Mouse (Mus musculus) gastrocnemius, adult 2 months (tissue): ENCODE measurements at regions not wholly inside any gene's neighbourhood (a gene's known extent, or its start where the extent isn't known, plus 50 kb on each side); places are given as distances from the start of the nearest gene placed in this dataset.
A peak's percentile ranks its signal among the peaks of the same experiment; 100 is the strongest.

ENCODE experiments used
- DNase-seq: peaks from one replicate; pipeline ENCODE4 v3.0.0; 2022
- H3K27ac ChIP-seq: fragments of 200-600 bp; 2 replicates; pipeline ENCODE4 v1.8.1; 2022; ENCODE audit warnings: mild to moderate bottlenecking
- H3K4me3 ChIP-seq: fragments of 200-600 bp; 2 replicates; pipeline ENCODE4 v1.8.1; 2022; ENCODE audit warnings: mild to moderate bottlenecking, moderate library complexity
- CTCF ChIP-seq: fragments of 200-600 bp; IDR thresholded peaks from 2 replicates; pipeline ENCODE4 v1.8.1; 2022; ENCODE audit warnings: antibody characterized with exemption, mild to moderate bottlenecking, moderate library complexity
- intact Hi-C: fragments of 180-260 bp; cut with DNase I; formaldehyde crosslinking; loops from one replicate; pipeline ENCODE4 v1.15.1; 2025

- intact Hi-C loops, result no loop called here
Measured at GRCm38 (mm10) chr16:55735476-55735968, 103.2 kb downstream of the Nfkbiz start.

GRCm38 (mm10) chr16:55734301-55734700, 104.4 kb downstream of the Nfkbiz start:
- TF ChIP-seq CTCF, result no peak
- Histone ChIP-seq H3K4me3 (no peak overlapping the region), H3K27ac (no peak overlapping the region)
- no peak for DNase-seq
- intact Hi-C loops, result no loop called here

More at GRCm38 (mm10) chr16:55735476-55735968, 103.2 kb downstream of the Nfkbiz start:
- Histone ChIP-seq H3K4me3 (no peak overlapping the region), H3K27ac (no peak overlapping the region)
- no peak for TF ChIP-seq CTCF
- DNase-seq, result no peak

- Histone ChIP-seq H3K27ac (no peak overlapping the region), H3K4me3 (no peak overlapping the region)
- intact Hi-C loops, result no loop called here
- no peak for TF ChIP-seq CTCF
- no peak for DNase-seq
Measured at GRCm38 (mm10) chr16:55733751-55734150, 104.9 kb downstream of the Nfkbiz start.

- DNase-seq, result peak; percentile 49
- TF ChIP-seq CTCF, result no peak
- Histone ChIP-seq H3K4me3 (peak overlapping the region; percentile 32; the same call in 1 of the 2 replicates), H3K27ac (peak overlapping the region; percentile 61)
- intact Hi-C loops, result no loop called here
Measured at GRCm38 (mm10) chr16:55731003-55731402, 107.7 kb downstream of the Nfkbiz start.

- Histone ChIP-seq H3K27ac (no peak overlapping the region), H3K4me3 (no peak overlapping the region)
- no peak for TF ChIP-seq CTCF
- intact Hi-C loops, result no loop called here
- no peak for DNase-seq
Measured at GRCm38 (mm10) chr16:55726538-55726937, 112.2 kb downstream of the Nfkbiz start.

- H3K4me3 ChIP-seq, result no peak overlapping the region
- intact Hi-C loops, result no loop called here
- no peak overlapping the region for H3K27ac ChIP-seq
- no peak for DNase-seq
- no peak for TF ChIP-seq CTCF
Measured at GRCm38 (mm10) chr16:55720430-55720829, 118.3 kb downstream of the Nfkbiz start.

- Histone ChIP-seq H3K27ac (no peak overlapping the region), H3K4me3 (no peak overlapping the region)
- intact Hi-C loops, result no loop called here
- no peak for TF ChIP-seq CTCF
- DNase-seq, result no peak
Measured at GRCm38 (mm10) chr16:55710017-55710416, 128.7 kb downstream of the Nfkbiz start.

- no peak for TF ChIP-seq CTCF
- intact Hi-C loops, result no loop called here
- no peak for DNase-seq
- no peak overlapping the region for H3K27ac ChIP-seq
- H3K4me3 ChIP-seq, result no peak overlapping the region
Measured at GRCm38 (mm10) chr16:55706502-55706901, 132.2 kb downstream of the Nfkbiz start.

GRCm38 (mm10) chr16:55698489-55698892, 140.2 kb downstream of the Nfkbiz start:
- no peak for DNase-seq
- intact Hi-C loops, result no loop called here
- no peak overlapping the region for H3K4me3 ChIP-seq
- no peak for TF ChIP-seq CTCF
- no peak overlapping the region for H3K27ac ChIP-seq

- no peak for TF ChIP-seq CTCF
- Histone ChIP-seq H3K27ac (no peak overlapping the region), H3K4me3 (no peak overlapping the region)
- DNase-seq, result no peak
- intact Hi-C loops, result no loop called here
Measured at GRCm38 (mm10) chr16:55691069-55691468, 147.6 kb downstream of the Nfkbiz start.

- H3K27ac ChIP-seq, result peak overlapping the region; percentile 73
- intact Hi-C loops, result no loop called here
- no peak for TF ChIP-seq CTCF
- DNase-seq, result no peak
- H3K4me3 ChIP-seq, result no peak overlapping the region
Measured at GRCm38 (mm10) chr16:55663946-55664345, 174.8 kb downstream of the Nfkbiz start.

- no peak for DNase-seq
- no peak for TF ChIP-seq CTCF
- intact Hi-C loops, result no loop called here
- 0 out of 2 replicates have a peak overlapping the region, but pooled peaks have one; percentile 2 for H3K27ac ChIP-seq
- no peak overlapping the region for H3K4me3 ChIP-seq
Measured at GRCm38 (mm10) chr16:55636667-55637450, 201.8 kb downstream of the Nfkbiz start.

- no peak for DNase-seq
- intact Hi-C loops, result no loop called here
- Histone ChIP-seq H3K4me3 (no peak overlapping the region), H3K27ac (0 out of 2 replicates have a peak overlapping the region, but pooled peaks have one; percentile 2)
- no peak for TF ChIP-seq CTCF
Measured at GRCm38 (mm10) chr16:55636224-55636623, 202.5 kb downstream of the Nfkbiz start.

GRCm38 (mm10) chr16:55634691-55635090, 204.0 kb downstream of the Nfkbiz start:
- Histone ChIP-seq H3K27ac (no peak overlapping the region), H3K4me3 (no peak overlapping the region)
- TF ChIP-seq CTCF, result no peak
- no peak for DNase-seq
- intact Hi-C loops, result no loop called here
